Mouse (Mus musculus) midbrain, postnatal 0 days (tissue): ENCODE results near the gene Gm10135. TPM values are rescaled to one million over a fixed set of nuclear protein-coding genes. Genes with fewer than 3 reads are reported as not detected.

ENCODE experiments used
- ATAC-seq: fragments of 200-750 bp; cut with Nextera tagmentation; 2 replicates; pipeline ENCODE4 v1.8.0; 2017; ENCODE audit warnings: moderate number of reproducible peaks, mild to moderate bottlenecking, moderate TSS enrichment, moderate library complexity; ENCODE audit not compliant: low FRiP score
- DNase-seq: peaks from one replicate; pipeline ENCODE4 v3.0.0-alpha.2; 2015; ENCODE audit warnings: low spot score
- H3K27ac ChIP-seq: fragments of 300-500 bp; sonication (generic); 2 replicates; pipeline ENCODE4 v1.5.1; 2014; ENCODE audit warnings: low read depth, mild to moderate bottlenecking, low read length, mixed read lengths
- H3K27me3 ChIP-seq: fragments of 300-500 bp; sonication (generic); 2 replicates; pipeline ENCODE4 v1.6.1; 2014; ENCODE audit warnings: low read length, control low read depth, mixed read lengths; ENCODE audit not compliant: insufficient read depth
- H3K36me3 ChIP-seq: fragments of 300-500 bp; sonication (generic); 2 replicates; pipeline ENCODE4 v1.6.1; 2014; ENCODE audit warnings: low read length, control low read depth, mixed read lengths; ENCODE audit not compliant: insufficient read depth
- H3K4me1 ChIP-seq: fragments of 300-500 bp; sonication (generic); 2 replicates; pipeline ENCODE4 v1.6.1; 2014; ENCODE audit warnings: mild to moderate bottlenecking, control low read depth, antibody characterized with exemption, low read length, mixed read lengths; ENCODE audit not compliant: insufficient read depth
- H3K4me2 ChIP-seq: fragments of 300-500 bp; sonication (generic); 2 replicates; pipeline ENCODE4 v1.6.1; 2014; ENCODE audit warnings: low read depth, mild to moderate bottlenecking, low read length, mixed read lengths; ENCODE audit not compliant: poor library complexity, severe bottlenecking
- H3K4me3 ChIP-seq: fragments of 300-500 bp; sonication (generic); 2 replicates; pipeline ENCODE4 v1.5.1; 2014; ENCODE audit warnings: low read depth, mild to moderate bottlenecking, low read length, moderate library complexity
- H3K9ac ChIP-seq: fragments of 300-500 bp; sonication (generic); replicated peaks from 2 replicates; pipeline ENCODE4 v1.6.1; 2014; ENCODE audit warnings: mild to moderate bottlenecking, low read length, moderate library complexity, mixed read lengths; ENCODE audit not compliant: poor library complexity, severe bottlenecking
- H3K9me3 ChIP-seq: fragments of 300-500 bp; sonication (generic); 2 replicates; pipeline ENCODE4 v1.6.1; 2016; ENCODE audit warnings: low read length, control low read depth
- CTCF ChIP-seq: IDR thresholded peaks from 2 replicates; pipeline ENCODE4 v1.5.1; 2016; ENCODE audit warnings: antibody characterized with exemption, mild to moderate bottlenecking
- WGBS: fragments of 180-500 bp; shearing (Covaris S2); extraction: QIAGEN DNeasy Blood & Tissue Kit; methylation state at CpG from one replicate; pipeline ENCODE4 v1.1.7; 2014; 5-methylcytosine and 5-hydroxymethylcytosine counted together
- polyA plus RNA-seq: library from polyadenylated mRNA; unstranded; fragments of >200 nt; fragmentation: Nextera tagmentation; extraction: Ambion mirVana; gene quantifications from 2 replicates; pipeline ENCODE4 v1.2.1, GENCODE M21; 2015
- total RNA-seq: library from RNA; depleted of rRNA; stranded (reverse); fragments of >200 nt; gene quantifications from 2 replicates; pipeline ENCODE4 v1.2.3, GENCODE M21; 2014; rRNA removed

Gene Gm10135
- total and polyA plus RNA-seq, 2 experiments from 2014 or later = not detected

DNA sequence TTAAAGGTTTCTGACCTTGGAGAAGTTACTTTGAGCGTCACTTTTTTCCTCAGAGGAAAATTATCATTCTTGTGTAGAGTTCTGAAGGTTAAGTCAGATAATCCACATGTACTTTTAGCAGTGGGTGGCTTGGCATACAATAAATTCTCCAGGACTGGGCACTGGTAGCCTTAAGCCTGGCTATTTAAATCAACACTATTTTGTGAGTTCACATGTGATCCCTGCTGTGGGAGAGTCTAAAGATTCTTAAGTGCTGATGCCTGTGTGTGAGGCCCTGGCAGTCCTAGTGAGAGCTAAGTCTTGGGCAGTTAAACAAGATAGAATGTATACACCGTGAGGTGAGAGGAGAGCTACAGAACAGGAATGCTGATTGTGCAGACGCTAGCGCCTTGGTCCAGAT is 58.5 kb downstream of the Gm10135 start:
- Histone ChIP-seq H3K4me2 (peak overlapping the region; percentile 73), H3K4me1 (peaks cover 13% of the 10 kb centered on the region), H3K27me3 (no peaks in the 10 kb centered on the region), H3K9ac (0 out of 2 replicates have a peak overlapping the region, but pooled peaks have one; percentile 0), H3K4me3 (peak overlapping the region; percentile 98), H3K27ac (no peak overlapping the region), H3K9me3 (no peaks in the 10 kb centered on the region), H3K36me3 (no peaks in the 10 kb centered on the region)
- no peak for ATAC-seq
- TF ChIP-seq CTCF = no peak
- 28% methylated on average over 4 of the region's 4 CpGs for WGBS
- no peak for DNase-seq

Other genes starting within 250 kb of the Gm10135 start
- 0.05 TPM in 1 of 2 replicates, not detected in the other for gene Txk, start 221.9 kb downstream of the Gm10135 start, total RNA-seq
- gene Txk, start 221.9 kb downstream of the Gm10135 start, polyA plus RNA-seq = 0.14 and 0.15 TPM in 2 replicates
- gene Tec, start 106.2 kb downstream of the Gm10135 start, total RNA-seq = 3.9 and 5.4 TPM in 2 replicates
- 2.3 TPM in 2 replicates for gene Tec, start 106.2 kb downstream of the Gm10135 start, polyA plus RNA-seq
- gene Slain2, start 60.4 kb downstream of the Gm10135 start, total RNA-seq = 42.2 and 46.2 TPM in 2 replicates
- gene Slain2, start 60.4 kb downstream of the Gm10135 start, polyA plus RNA-seq = 9.9 and 10.8 TPM in 2 replicates
- gene Slc10a4, start 32.2 kb upstream of the Gm10135 start, total RNA-seq = 17.0 and 19.9 TPM in 2 replicates
- 24.4 and 32.6 TPM in 2 replicates for gene Slc10a4, start 32.2 kb upstream of the Gm10135 start, polyA plus RNA-seq